Mouse (Mus musculus) embryonic fibroblast, embryonic 13.5 days (primary cell): ENCODE data around the gene Dnase1.

ENCODE experiments used
- CTCF ChIP-seq: IDR thresholded peaks from 2 replicates; pipeline ENCODE4 v1.5.1; 2011; ENCODE audit warnings: mild to moderate bottlenecking, control low read depth, low read length, moderate library complexity, borderline replicate concordance; ENCODE audit not compliant: insufficient read depth
- POLR2A ChIP-seq: IDR thresholded peaks from 2 replicates; pipeline ENCODE4 v1.6.1; 2011; ENCODE audit warnings: low read depth, mild to moderate bottlenecking, control low read depth, low read length, moderate library complexity

- TF ChIP-seq POLR2A (no peak), CTCF (no peak)
These were observed 1.2 kb upstream of the Dnase1 start for GRCm38 (mm10) chr16:4035575-4035974.
